Mouse (Mus musculus) megakaryocyte, embryonic 14.5 days (primary cell): ENCODE results near the gene Als2cr12.

Experiments
- FLI1 ChIP-seq: IDR thresholded peaks from 2 replicates; pipeline ENCODE4 v1.6.1; 2012; ENCODE audit warnings: low read length, inconsistent platforms, mixed read lengths
- GATA1 ChIP-seq: IDR thresholded peaks from 3 replicates; pipeline ENCODE4 v1.6.1; 2012; ENCODE audit warnings: mixed read lengths, low read length, inconsistent platforms, borderline replicate concordance

DNA sequence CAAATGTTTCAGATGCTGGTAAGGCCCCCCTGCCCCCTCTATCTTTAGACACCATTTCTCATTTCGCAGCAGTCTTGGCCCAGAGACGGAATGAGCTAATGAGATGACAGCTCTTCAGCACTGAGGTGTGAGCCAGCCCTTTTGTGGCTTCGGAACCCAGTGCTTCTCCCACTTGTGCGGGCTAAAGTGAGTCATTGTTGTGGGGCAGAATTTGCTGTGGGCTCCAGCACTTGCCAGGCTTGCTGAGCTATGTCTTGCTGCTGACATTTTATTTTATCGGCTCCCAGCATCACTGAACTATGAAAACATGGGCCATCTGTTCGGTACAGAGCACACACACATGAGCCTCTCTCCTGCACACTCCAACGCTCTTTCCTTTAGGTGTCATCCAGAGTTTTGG lies 43.7 kb upstream of the Als2cr12 start:
- no peak for TF ChIP-seq GATA1
- TF ChIP-seq FLI1: no peak
